Mouse (Mus musculus): Measurements from ENCODE around the gene Armh1.

DNA sequence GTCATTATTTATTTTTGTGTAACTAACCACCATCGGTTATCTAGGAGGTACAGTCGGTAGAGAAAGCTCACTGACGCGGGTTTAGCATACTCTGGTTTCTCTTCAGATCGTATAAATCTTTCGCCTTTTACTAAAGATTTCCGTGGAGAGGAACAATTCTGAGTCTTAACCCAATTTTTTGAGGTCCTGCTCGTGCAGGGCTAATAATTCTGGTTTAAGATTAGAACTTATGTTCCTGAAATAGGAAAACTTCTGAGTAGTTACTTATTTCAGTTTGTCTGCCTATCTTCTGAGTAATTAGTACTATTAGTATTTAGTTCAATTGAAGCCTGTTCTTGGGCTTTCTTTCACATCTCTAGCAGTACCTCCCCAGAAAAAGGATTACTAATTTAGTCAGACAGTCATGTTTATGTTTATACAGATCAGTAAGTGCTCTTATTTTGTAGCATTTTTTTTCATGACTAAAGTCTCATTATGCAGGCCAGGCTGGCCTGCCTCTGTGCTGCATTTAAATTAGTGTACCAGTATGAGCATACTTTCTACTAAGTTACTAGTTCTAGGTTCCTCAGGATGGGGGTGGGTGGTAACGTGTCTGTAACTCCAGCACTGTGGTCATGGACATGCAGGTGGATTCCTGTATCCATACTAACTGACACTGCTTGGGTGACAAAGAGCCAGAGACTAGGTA, 61.9 kb downstream of the Armh1 start:
- TF ChIP-seq CTCF (IDR thresholded peaks at IDR 0.05; ENCODE audit: borderline replicate concordance, control insufficient read depth, extremely low read depth, insufficient read depth, low read length, poor library complexity), result no peak
- TF ChIP-seq POLR2A (IDR thresholded peaks at IDR 0.05; ENCODE audit: control insufficient read depth, extremely low read depth, insufficient read depth, low read length, poor library complexity), result no peak
